Mouse (Mus musculus): ENCODE results near the gene Gucy2e. TPM values are rescaled to one million over a fixed set of nuclear protein-coding genes. Genes with fewer than 3 reads are reported as not detected.

Gene Gucy2e
- total RNA-seq, 1 experiment from 2014 or later, result not detected

- ATAC-seq (ENCODE audit: extremely low read depth, insufficient number of reproducible peaks, low FRiP score, poor library complexity, severe bottlenecking), result no peak
Measured at GRCm38 (mm10) chr11:69245643-69246042, 8.8 kb upstream of the Gucy2e start.

GRCm38 (mm10) chr11:69244911-69245310 lies 8.1 kb upstream of the Gucy2e start:
- ATAC-seq (ENCODE audit: extremely low read depth, insufficient number of reproducible peaks, low FRiP score, poor library complexity, severe bottlenecking), result no peak

- no peak for ATAC-seq (ENCODE audit: extremely low read depth, insufficient number of reproducible peaks, low FRiP score, poor library complexity, severe bottlenecking)
Measured at GRCm38 (mm10) chr11:69236061-69236925, 543 bp downstream of the Gucy2e start.

- ATAC-seq (ENCODE audit: extremely low read depth, insufficient number of reproducible peaks, low FRiP score, poor library complexity, severe bottlenecking), result peak; percentile 63
Measured at GRCm38 (mm10) chr11:69235285-69236060, 1.4 kb downstream of the Gucy2e start.

GRCm38 (mm10) chr11:69233141-69233540 lies 3.7 kb downstream of the Gucy2e start:
- ATAC-seq (ENCODE audit: extremely low read depth, insufficient number of reproducible peaks, low FRiP score, poor library complexity, severe bottlenecking), result no peak

- no peak for ATAC-seq (ENCODE audit: extremely low read depth, insufficient number of reproducible peaks, low FRiP score, poor library complexity, severe bottlenecking)
Measured at GRCm38 (mm10) chr11:69230420-69230819, 6.4 kb downstream of the Gucy2e start.

- no peak for ATAC-seq (ENCODE audit: extremely low read depth, insufficient number of reproducible peaks, low FRiP score, poor library complexity, severe bottlenecking)
Measured at GRCm38 (mm10) chr11:69225715-69226114, 11.1 kb downstream of the Gucy2e start.

GRCm38 (mm10) chr11:69223101-69223500 lies 13.7 kb downstream of the Gucy2e start:
- no peak for ATAC-seq (ENCODE audit: extremely low read depth, insufficient number of reproducible peaks, low FRiP score, poor library complexity, severe bottlenecking)

- ATAC-seq (ENCODE audit: extremely low read depth, insufficient number of reproducible peaks, low FRiP score, poor library complexity, severe bottlenecking), result no peak
Measured at GRCm38 (mm10) chr11:69221070-69221469, 15.8 kb downstream of the Gucy2e start.

- no peak for ATAC-seq (ENCODE audit: extremely low read depth, insufficient number of reproducible peaks, low FRiP score, poor library complexity, severe bottlenecking)
Measured at GRCm38 (mm10) chr11:69218661-69219060, 18.2 kb downstream of the Gucy2e start.

GRCm38 (mm10) chr11:69217411-69217810 lies 19.4 kb downstream of the Gucy2e start:
- ATAC-seq (ENCODE audit: extremely low read depth, insufficient number of reproducible peaks, low FRiP score, poor library complexity, severe bottlenecking), result no peak

- ATAC-seq (ENCODE audit: extremely low read depth, insufficient number of reproducible peaks, low FRiP score, poor library complexity, severe bottlenecking), result no peak
Measured at GRCm38 (mm10) chr11:69211431-69211830, 25.4 kb downstream of the Gucy2e start.

- no peak for ATAC-seq (ENCODE audit: extremely low read depth, insufficient number of reproducible peaks, low FRiP score, poor library complexity, severe bottlenecking)
Measured at GRCm38 (mm10) chr11:69202469-69203230, 34.2 kb downstream of the Gucy2e start.

- no peak for ATAC-seq (ENCODE audit: extremely low read depth, insufficient number of reproducible peaks, low FRiP score, poor library complexity, severe bottlenecking)
Measured at GRCm38 (mm10) chr11:69200231-69200630, 36.6 kb downstream of the Gucy2e start.

- ATAC-seq (ENCODE audit: extremely low read depth, insufficient number of reproducible peaks, low FRiP score, poor library complexity, severe bottlenecking), result no peak
Measured at GRCm38 (mm10) chr11:69199251-69199650, 37.6 kb downstream of the Gucy2e start.

GRCm38 (mm10) chr11:69197743-69198142 lies 39.1 kb downstream of the Gucy2e start, which contains the start of gene Alox8:
Gene Alox8, minus strand, starts transcription at chr11:69197843.
- no peak for ATAC-seq (ENCODE audit: extremely low read depth, insufficient number of reproducible peaks, low FRiP score, poor library complexity, severe bottlenecking)

GRCm38 (mm10) chr11:69197194-69197593 lies 39.6 kb downstream of the Gucy2e start:
- ATAC-seq (ENCODE audit: extremely low read depth, insufficient number of reproducible peaks, low FRiP score, poor library complexity, severe bottlenecking), result no peak

GRCm38 (mm10) chr11:69196766-69197165 lies 40.1 kb downstream of the Gucy2e start:
- ATAC-seq (ENCODE audit: extremely low read depth, insufficient number of reproducible peaks, low FRiP score, poor library complexity, severe bottlenecking), result no peak

- ATAC-seq (ENCODE audit: extremely low read depth, insufficient number of reproducible peaks, low FRiP score, poor library complexity, severe bottlenecking), result no peak
Measured at GRCm38 (mm10) chr11:69192840-69193239, 44.0 kb downstream of the Gucy2e start.

Data from neutrophil, adult 5-6 weeks (primary cell).